Mouse (Mus musculus) ES-Bruce4 (cell line): ENCODE data around the gene Tnfrsf14.

Source experiments
- CTCF ChIP-seq: IDR thresholded peaks from one replicate; pipeline ENCODE4 v1.8.1; 2011; ENCODE audit warnings: low read depth, low read length
- EP300 ChIP-seq: IDR thresholded peaks from 2 replicates; pipeline ENCODE4 v1.6.1; 2011; ENCODE audit warnings: low read depth, low read length; ENCODE audit not compliant: insufficient read depth

DNA sequence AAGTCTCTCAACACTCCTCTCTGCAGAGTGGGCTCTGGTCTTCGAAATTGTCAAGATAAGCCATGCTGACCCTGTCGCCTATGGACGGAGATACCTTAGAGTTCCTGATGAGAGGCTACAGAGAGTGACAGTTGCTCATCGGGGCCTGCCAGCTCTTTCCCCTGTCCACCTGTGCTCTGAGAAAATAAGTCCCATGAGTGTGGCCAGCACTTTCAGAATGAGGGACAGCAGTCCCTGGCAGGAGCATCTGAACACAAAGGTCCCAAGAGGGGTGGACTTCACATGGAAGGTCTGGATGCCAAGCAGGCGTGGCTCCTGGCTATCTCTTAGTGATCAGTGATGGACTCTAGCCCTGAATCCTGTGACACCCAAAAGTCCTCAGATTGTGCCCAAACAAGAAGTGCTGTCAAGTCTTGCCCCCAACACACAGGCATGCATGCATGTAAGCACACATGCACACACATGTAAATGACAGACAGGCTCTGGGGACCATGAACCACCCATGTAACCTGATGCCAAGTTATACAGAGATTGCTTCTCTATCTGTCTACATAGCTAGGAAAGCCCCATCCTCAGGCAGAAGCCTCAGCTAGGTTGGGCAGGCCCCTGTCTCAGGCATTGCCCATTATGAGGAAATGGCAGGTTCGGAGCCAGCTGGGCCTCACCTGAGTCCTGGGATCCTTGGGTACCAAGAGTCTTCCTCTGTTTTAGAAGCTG is 15.1 kb upstream of the Tnfrsf14 start:
- TF ChIP-seq EP300 = no peak
- TF ChIP-seq CTCF = no peak
